Mouse (Mus musculus): ENCODE data around the gene Cyyr1. TPM values are rescaled to one million over a fixed set of nuclear protein-coding genes. Genes with fewer than 3 reads are reported as not detected.

Cyyr1 gene
- total and polyA plus RNA-seq, 2 experiments, result 1.8 to 4.2 TPM

- H3K4me1 ChIP-seq (ENCODE audit: control insufficient read depth, insufficient read depth, low read length), result no peaks in the 10 kb centered on the region
- peak overlapping the region; percentile 66 for H3K4me3 ChIP-seq (ENCODE audit: insufficient read depth, low read depth, low read length)
- under 1% methylated on average over 25 of the region's 25 CpGs for WGBS
- no peaks in the 10 kb centered on the region for H3K79me2 ChIP-seq (ENCODE audit: control insufficient read depth, insufficient read depth, low read length)
- peak overlapping the region; percentile 43 for H3K27ac ChIP-seq (replicated peaks; ENCODE audit: insufficient read depth, low read depth, low read length)
- no peaks in the 10 kb centered on the region for H3K36me3 ChIP-seq (ENCODE audit: control insufficient read depth, insufficient read depth, low read length)
- DNase-seq (ENCODE audit: extremely low read depth, low read depth, low spot score), result no peak
- TF ChIP-seq CTCF (IDR thresholded peaks at IDR 0.05; ENCODE audit: low read depth, low read length), result no peak
- TF ChIP-seq POLR2A (IDR thresholded peaks at IDR 0.05; ENCODE audit: extremely low read depth, insufficient read depth, low read length), result 0 out of 2 replicates have a peak, but pooled peaks have one; percentile 25
- peak overlapping the region; percentile 55 for H3K9ac ChIP-seq (ENCODE audit: low read depth, low read length)
- no peaks in the 10 kb centered on the region for H3K27me3 ChIP-seq (ENCODE audit: control insufficient read depth, insufficient read depth, low read length)
Observed at GRCm38 (mm10) chr16:85549971-85550567, 3.1 kb downstream of the Cyyr1 start.

GRCm38 (mm10) chr16:85546519-85546918 lies 6.7 kb downstream of the Cyyr1 start:
- 67% methylated on average over 6 of the region's 6 CpGs for whole genome bisulfite sequencing
- Histone ChIP-seq H3K79me2 (ENCODE audit: control insufficient read depth, insufficient read depth, low read length) (no peaks in the 10 kb centered on the region), H3K27ac (replicated peaks; ENCODE audit: insufficient read depth, low read depth, low read length) (peak overlapping the region; percentile 59), H3K9ac (ENCODE audit: low read depth, low read length) (no peak overlapping the region), H3K27me3 (ENCODE audit: control insufficient read depth, insufficient read depth, low read length) (no peaks in the 10 kb centered on the region), H3K4me1 (ENCODE audit: control insufficient read depth, insufficient read depth, low read length) (no peaks in the 10 kb centered on the region), H3K4me3 (ENCODE audit: insufficient read depth, low read depth, low read length) (no peak overlapping the region), H3K36me3 (ENCODE audit: control insufficient read depth, insufficient read depth, low read length) (no peaks in the 10 kb centered on the region)
- DNase-seq (ENCODE audit: extremely low read depth, low read depth, low spot score), result peak; percentile 8
- TF ChIP-seq POLR2A (IDR thresholded peaks at IDR 0.05; ENCODE audit: extremely low read depth, insufficient read depth, low read length) (no peak), CTCF (IDR thresholded peaks at IDR 0.05; ENCODE audit: low read depth, low read length) (no peak)

GRCm38 (mm10) chr16:85541676-85542273 lies 11.4 kb downstream of the Cyyr1 start:
- Histone ChIP-seq H3K27ac (replicated peaks; ENCODE audit: insufficient read depth, low read depth, low read length) (no peak overlapping the region), H3K36me3 (ENCODE audit: control insufficient read depth, insufficient read depth, low read length) (no peaks in the 10 kb centered on the region), H3K27me3 (ENCODE audit: control insufficient read depth, insufficient read depth, low read length) (no peaks in the 10 kb centered on the region), H3K79me2 (ENCODE audit: control insufficient read depth, insufficient read depth, low read length) (no peaks in the 10 kb centered on the region), H3K4me1 (ENCODE audit: control insufficient read depth, insufficient read depth, low read length) (peaks cover 3% of the 10 kb centered on the region), H3K4me3 (ENCODE audit: insufficient read depth, low read depth, low read length) (no peak overlapping the region), H3K9ac (ENCODE audit: low read depth, low read length) (no peak overlapping the region)
- TF ChIP-seq POLR2A (IDR thresholded peaks at IDR 0.05; ENCODE audit: extremely low read depth, insufficient read depth, low read length) (no peak), CTCF (IDR thresholded peaks at IDR 0.05; ENCODE audit: low read depth, low read length) (no peak)
- WGBS, result 61% methylated on average over 4 of the region's 4 CpGs
- DNase-seq (ENCODE audit: extremely low read depth, low read depth, low spot score), result peak; percentile 10

GRCm38 (mm10) chr16:85541023-85541422 lies 12.2 kb downstream of the Cyyr1 start:
- Histone ChIP-seq H3K79me2 (ENCODE audit: control insufficient read depth, insufficient read depth, low read length) (no peaks in the 10 kb centered on the region), H3K27ac (replicated peaks; ENCODE audit: insufficient read depth, low read depth, low read length) (no peak overlapping the region), H3K27me3 (ENCODE audit: control insufficient read depth, insufficient read depth, low read length) (no peaks in the 10 kb centered on the region), H3K36me3 (ENCODE audit: control insufficient read depth, insufficient read depth, low read length) (no peaks in the 10 kb centered on the region), H3K9ac (ENCODE audit: low read depth, low read length) (no peak overlapping the region), H3K4me1 (ENCODE audit: control insufficient read depth, insufficient read depth, low read length) (peaks cover 3% of the 10 kb centered on the region), H3K4me3 (ENCODE audit: insufficient read depth, low read depth, low read length) (no peak overlapping the region)
- no peak for DNase-seq (ENCODE audit: extremely low read depth, low read depth, low spot score)
- no peak for TF ChIP-seq CTCF (IDR thresholded peaks at IDR 0.05; ENCODE audit: low read depth, low read length)
- TF ChIP-seq POLR2A (IDR thresholded peaks at IDR 0.05; ENCODE audit: extremely low read depth, insufficient read depth, low read length), result no peak
- WGBS, result 81% methylated on average over 6 of the region's 6 CpGs

- Histone ChIP-seq H3K79me2 (ENCODE audit: control insufficient read depth, insufficient read depth, low read length) (no peaks in the 10 kb centered on the region), H3K36me3 (ENCODE audit: control insufficient read depth, insufficient read depth, low read length) (no peaks in the 10 kb centered on the region), H3K27me3 (ENCODE audit: control insufficient read depth, insufficient read depth, low read length) (no peaks in the 10 kb centered on the region), H3K4me1 (ENCODE audit: control insufficient read depth, insufficient read depth, low read length) (peaks cover 3% of the 10 kb centered on the region), H3K9ac (ENCODE audit: low read depth, low read length) (no peak overlapping the region), H3K27ac (replicated peaks; ENCODE audit: insufficient read depth, low read depth, low read length) (no peak overlapping the region), H3K4me3 (ENCODE audit: insufficient read depth, low read depth, low read length) (no peak overlapping the region)
- TF ChIP-seq CTCF (IDR thresholded peaks at IDR 0.05; ENCODE audit: low read depth, low read length), result no peak
- no peak for TF ChIP-seq POLR2A (IDR thresholded peaks at IDR 0.05; ENCODE audit: extremely low read depth, insufficient read depth, low read length)
- DNase-seq (ENCODE audit: extremely low read depth, low read depth, low spot score), result no peak
- 65% methylated on average over 5 of the region's 5 CpGs for WGBS
Observed at GRCm38 (mm10) chr16:85538367-85538766, 14.8 kb downstream of the Cyyr1 start.

DNA sequence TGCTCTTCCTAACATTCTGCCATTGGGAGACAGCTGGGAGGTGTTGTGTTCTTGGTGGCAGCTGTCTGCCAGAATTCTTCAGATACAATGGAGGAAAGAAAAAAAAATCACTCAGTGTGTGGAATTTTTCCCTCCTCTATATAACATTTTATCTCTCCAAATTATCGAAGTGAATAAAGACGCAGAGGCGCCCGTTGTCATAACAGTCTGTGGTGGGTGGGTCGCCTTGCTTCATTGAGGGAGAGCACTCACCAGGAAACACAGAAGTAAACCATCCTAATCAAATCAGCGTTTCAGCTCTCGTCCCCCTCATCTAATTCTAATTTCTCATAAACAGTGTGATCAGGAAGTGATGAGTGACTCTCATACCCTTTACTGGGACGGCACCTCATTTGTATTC lies 17.1 kb downstream of the Cyyr1 start:
- H3K9ac ChIP-seq (ENCODE audit: low read depth, low read length), result no peak overlapping the region
- H3K36me3 ChIP-seq (ENCODE audit: control insufficient read depth, insufficient read depth, low read length), result no peaks in the 10 kb centered on the region
- H3K4me1 ChIP-seq (ENCODE audit: control insufficient read depth, insufficient read depth, low read length), result peaks cover 3% of the 10 kb centered on the region
- no peaks in the 10 kb centered on the region for H3K79me2 ChIP-seq (ENCODE audit: control insufficient read depth, insufficient read depth, low read length)
- no peak overlapping the region for H3K27ac ChIP-seq (replicated peaks; ENCODE audit: insufficient read depth, low read depth, low read length)
- H3K4me3 ChIP-seq (ENCODE audit: insufficient read depth, low read depth, low read length), result no peak overlapping the region
- no peak for DNase-seq (ENCODE audit: extremely low read depth, low read depth, low spot score)
- 78% methylated on average over 8 of the region's 8 CpGs for WGBS
- TF ChIP-seq POLR2A (IDR thresholded peaks at IDR 0.05; ENCODE audit: extremely low read depth, insufficient read depth, low read length) (no peak), CTCF (IDR thresholded peaks at IDR 0.05; ENCODE audit: low read depth, low read length) (no peak)
- H3K27me3 ChIP-seq (ENCODE audit: control insufficient read depth, insufficient read depth, low read length), result no peaks in the 10 kb centered on the region

All from liver, adult 2 months (tissue).